Mouse (Mus musculus) CH12.LX (cell line): ENCODE measurements around the gene Dact3. TPM values are rescaled to one million over a fixed set of nuclear protein-coding genes. Genes with fewer than 3 reads are reported as not detected.

Experiments used
- DNase-seq: peaks from one replicate; pipeline ENCODE4 v3.0.0-alpha.2; 2013; ENCODE audit errors: extremely low read depth
- H3K27ac ChIP-seq: 2 replicates; pipeline ENCODE4 v1.5.1; 2012; ENCODE audit warnings: low read depth, mild to moderate bottlenecking, control low read depth, moderate library complexity; ENCODE audit not compliant: insufficient read depth
- H3K27me3 ChIP-seq: replicated peaks from 2 replicates; pipeline ENCODE3; 2012; ENCODE audit warnings: inconsistent platforms
- H3K36me3 ChIP-seq, 2 experiments: replicated peaks in 1 of 2; 2 replicates each; pipeline versions ENCODE3 to v1.6.1; 2012; ENCODE audit warnings: inconsistent platforms in 1 of 2, low read length in 1 of 2, mild to moderate bottlenecking in 1 of 2, mixed read lengths in 1 of 2, moderate library complexity in 1 of 2; ENCODE audit not compliant: control insufficient read depth in 1 of 2, insufficient read depth in 1 of 2
- H3K4me1 ChIP-seq, 2 experiments: 2 replicates each; pipeline ENCODE4 v1.6.1; 2012; ENCODE audit warnings: inconsistent platforms in 1 of 2, moderate library complexity in 1 of 2; ENCODE audit not compliant: insufficient read depth in 2 of 2, control insufficient read depth in 1 of 2
- H3K4me2 ChIP-seq: 2 replicates; pipeline ENCODE4 v1.6.1; 2012; ENCODE audit warnings: low read depth, mild to moderate bottlenecking, control low read depth; ENCODE audit not compliant: poor library complexity, insufficient read depth, severe bottlenecking
- H3K4me3 ChIP-seq, 3 experiments: fragments of 150-350 bp in 1 of 3; sonication (generic) in 1 of 3; replicated peaks in 1 of 3; 2 replicates each; pipeline versions ENCODE3 to v1.5.1; 2011 to 2012; ENCODE audit warnings: low read depth in 2 of 3, low read length in 2 of 3, mild to moderate bottlenecking in 2 of 3, moderate library complexity in 2 of 3, control low read depth in 1 of 3, improper control_type of control experiment in 1 of 3, inconsistent platforms in 1 of 3, mixed read lengths in 1 of 3; ENCODE audit not compliant: poor library complexity in 1 of 3
- H3K79me2 ChIP-seq: replicated peaks from 2 replicates; pipeline ENCODE4 v1.6.1; 2012; ENCODE audit warnings: mild to moderate bottlenecking, moderate library complexity; ENCODE audit not compliant: control insufficient read depth, poor library complexity, insufficient read depth, severe bottlenecking; ENCODE audit errors: extremely low read depth
- H3K9ac ChIP-seq: 2 replicates; pipeline ENCODE4 v1.6.1; 2012; ENCODE audit warnings: low read depth, mild to moderate bottlenecking, control low read depth, moderate library complexity; ENCODE audit not compliant: insufficient read depth
- H3K9me3 ChIP-seq: replicated peaks from 2 replicates; pipeline ENCODE3; 2012; ENCODE audit warnings: low read length, inconsistent platforms, mixed read lengths
- BHLHE40 ChIP-seq: IDR thresholded peaks from 2 replicates; pipeline ENCODE4 v1.6.1; 2011; ENCODE audit warnings: mild to moderate bottlenecking, low read depth, low read length, improper control_type of control experiment
- CHD1 ChIP-seq: IDR thresholded peaks from 2 replicates; pipeline ENCODE4 v1.6.1; 2012; ENCODE audit warnings: low read depth, low read length, improper control_type of control experiment, inconsistent platforms
- CHD2 ChIP-seq: IDR thresholded peaks from 2 replicates; pipeline ENCODE4 v1.6.1; 2011; ENCODE audit warnings: low read length, improper control_type of control experiment
- ETS1 ChIP-seq: conservative IDR thresholded peaks from 2 replicates; pipeline ENCODE4 v1.6.1; 2012; ENCODE audit warnings: low read depth, mild to moderate bottlenecking, inconsistent platforms, low read length, improper control_type of control experiment, moderate library complexity
- GABPA ChIP-seq: IDR thresholded peaks from 2 replicates; pipeline ENCODE4 v1.6.1; 2012; ENCODE audit warnings: low read depth, low read length, improper control_type of control experiment, inconsistent platforms; ENCODE audit not compliant: insufficient replicate concordance
- JUN ChIP-seq: IDR thresholded peaks from 2 replicates; pipeline ENCODE4 v1.6.1; 2011; ENCODE audit warnings: low read depth, mild to moderate bottlenecking, low read length, improper control_type of control experiment, moderate library complexity; ENCODE audit not compliant: insufficient read depth
- JUND ChIP-seq: conservative IDR thresholded peaks from 2 replicates; pipeline ENCODE4 v1.6.1; 2011; ENCODE audit warnings: low read depth, low read length, improper control_type of control experiment
- KAT2A ChIP-seq: IDR thresholded peaks from 2 replicates; pipeline ENCODE4 v1.6.1; 2012; ENCODE audit warnings: low read length, improper control_type of control experiment, inconsistent platforms; ENCODE audit not compliant: insufficient replicate concordance
- MAFK ChIP-seq: IDR thresholded peaks from 2 replicates; pipeline ENCODE4 v1.6.1; 2011; ENCODE audit warnings: low read length, improper control_type of control experiment; ENCODE audit not compliant: insufficient replicate concordance
- MAX ChIP-seq: IDR thresholded peaks from 2 replicates; pipeline ENCODE4 v1.6.1; 2011; ENCODE audit warnings: low read length, improper control_type of control experiment
- MAZ ChIP-seq: IDR thresholded peaks from 2 replicates; pipeline ENCODE4 v1.6.1; 2012; ENCODE audit warnings: low read depth, mild to moderate bottlenecking, inconsistent platforms, low read length, improper control_type of control experiment, moderate library complexity
- MEF2A ChIP-seq: IDR thresholded peaks from 2 replicates; pipeline ENCODE4 v1.6.1; 2014; ENCODE audit warnings: low read depth, mild to moderate bottlenecking, inconsistent platforms, low read length, improper control_type of control experiment, borderline replicate concordance
- MYC ChIP-seq: IDR thresholded peaks from 2 replicates; pipeline ENCODE4 v1.6.1; 2011; ENCODE audit warnings: low read depth, mild to moderate bottlenecking, improper control_type of control experiment, low read length
- NRF1 ChIP-seq: IDR thresholded peaks from 2 replicates; pipeline ENCODE4 v1.6.1; 2014; ENCODE audit warnings: low read depth, mild to moderate bottlenecking, inconsistent platforms, low read length, improper control_type of control experiment, moderate library complexity
- PAX5 ChIP-seq: IDR thresholded peaks from 2 replicates; pipeline ENCODE4 v1.6.1; 2012; ENCODE audit warnings: low read length, inconsistent platforms, mixed read lengths
- POLR2A ChIP-seq: IDR thresholded peaks from 2 replicates; pipeline ENCODE4 v1.6.1; 2011; ENCODE audit warnings: low read depth, mild to moderate bottlenecking, improper control_type of control experiment, low read length
- POLR2AphosphoS2 ChIP-seq: IDR thresholded peaks from 2 replicates; pipeline ENCODE4 v1.6.1; 2011; ENCODE audit warnings: low read depth, low read length, improper control_type of control experiment
- SMC3 ChIP-seq: IDR thresholded peaks from 2 replicates; pipeline ENCODE4 v1.6.1; 2011; ENCODE audit warnings: low read depth, low read length, improper control_type of control experiment
- TBP ChIP-seq: conservative IDR thresholded peaks from 2 replicates; pipeline ENCODE4 v1.6.1; 2011; ENCODE audit warnings: low read depth, low read length, improper control_type of control experiment
- TCF12 ChIP-seq: IDR thresholded peaks from 2 replicates; pipeline ENCODE4 v1.6.1; 2014; ENCODE audit warnings: low read depth, mild to moderate bottlenecking, inconsistent platforms, low read length, improper control_type of control experiment
- UBTF ChIP-seq: IDR thresholded peaks from 2 replicates; pipeline ENCODE4 v1.6.1; 2012; ENCODE audit warnings: low read depth, mild to moderate bottlenecking, inconsistent platforms, low read length, improper control_type of control experiment, moderate library complexity
- ZKSCAN1 ChIP-seq: IDR thresholded peaks from 2 replicates; pipeline ENCODE4 v1.6.1; 2012; ENCODE audit warnings: low read depth, inconsistent platforms, low read length, improper control_type of control experiment, borderline replicate concordance
- ZNF384 ChIP-seq: IDR thresholded peaks from 2 replicates; pipeline ENCODE4 v1.6.1; 2012; ENCODE audit warnings: low read depth, low read length, improper control_type of control experiment, inconsistent platforms
- dilution Hi-C: fragments of 300-500 bp; cut with MboI; formaldehyde crosslinking; loops from 2 replicates; pipeline ENCODE4 v1.14.3; 2020; ENCODE audit warnings: low sequenced_read_pairs; ENCODE audit not compliant: extremely low pct_unique_long_range_greater_than_20kb, extremely low pct_ligation_motif_present
- in situ Hi-C: fragments of 300-500 bp; cut with MboI; formaldehyde crosslinking; loops from 3 replicates; pipeline ENCODE4 v1.14.3; 2019; ENCODE audit warnings: low sequenced_read_pairs, low pct_ligation_motif_present, low pct_unique_long_range_greater_than_20kb, mixed read lengths
- polyA plus RNA-seq: library from polyadenylated mRNA; unstranded; fragments of >175 nt; gene quantifications from 2 replicates; pipeline ENCODE4 v1.2.1, GENCODE M21; 2012; ENCODE audit warnings: low read depth; ENCODE audit not compliant: insufficient read length
- total RNA-seq, 2 experiments: library from RNA; depleted of rRNA; stranded (reverse); fragments of 300-350 nt in 1 of 2; fragments of >200 nt in 1 of 2; gene quantifications; 2 replicates each; pipeline ENCODE4 v1.2.3; 2012 to 2014

Gene Dact3
- total and polyA plus RNA-seq, 3 experiments: 3.5 to 12.0 (median 5.1) TPM

DNA sequence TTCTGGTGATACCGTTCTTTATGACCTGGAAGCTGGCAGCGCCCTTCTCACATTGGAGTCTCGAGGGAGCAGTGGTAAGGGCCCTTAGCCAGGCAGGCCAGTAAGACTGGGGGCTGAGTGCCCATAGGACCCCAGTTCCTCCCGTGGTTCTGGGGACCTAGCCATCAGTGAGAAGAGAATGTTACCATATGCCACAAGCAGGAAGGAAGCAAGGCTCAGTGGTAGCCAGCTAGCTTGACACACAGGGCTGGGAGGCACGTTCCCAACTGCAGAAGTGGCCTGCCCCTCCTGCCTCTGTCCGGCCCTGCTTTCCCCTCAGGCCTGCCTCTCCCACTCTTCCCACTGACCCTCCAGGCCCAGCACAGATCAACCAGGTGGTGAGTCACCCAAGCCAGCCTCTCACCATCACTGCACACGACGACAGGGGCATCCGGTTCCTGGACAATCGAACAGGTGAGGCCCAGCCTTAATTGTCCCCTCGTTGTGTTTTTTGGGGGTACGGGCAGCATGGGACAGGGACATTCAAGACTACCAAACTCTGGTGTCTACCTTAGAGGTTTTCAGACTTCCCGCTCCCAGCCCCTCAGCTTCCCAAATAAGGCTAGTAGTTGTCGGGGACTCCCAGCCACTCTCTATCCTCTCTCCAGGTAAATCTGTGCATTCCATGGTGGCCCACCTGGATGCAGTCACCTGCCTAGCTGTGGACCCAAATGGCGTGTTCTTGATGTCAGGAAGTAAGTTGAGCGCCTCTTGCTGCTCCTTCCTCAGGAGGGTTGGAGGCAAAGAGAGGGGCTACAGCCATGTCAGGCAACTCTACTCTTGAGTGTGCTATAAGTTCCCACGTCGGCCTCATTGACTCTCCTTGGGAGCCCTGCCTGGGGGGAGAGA lies 37.0 kb upstream of the Dact3 start:
- TF ChIP-seq BHLHE40 (no peak), MYC (no peak), JUN (no peak)
- TF ChIP-seq, all 38 proteins: peak for 0

GRCm38 (mm10) chr7:16838804-16839426 lies 36.2 kb upstream of the Dact3 start:
- DNase-seq: no peak
- Histone ChIP-seq H3K27me3 (no peaks in the 10 kb centered on the region), H3K79me2 (peaks cover 10% of the 10 kb centered on the region), H3K9ac (no peak overlapping the region), H3K27ac (no peak overlapping the region), H3K9me3 (no peaks in the 10 kb centered on the region), H3K4me2 (no peak overlapping the region), H3K4me3 (no peak overlapping the region), H3K36me3 (peaks cover 54 to 68% of the 10 kb centered on the region in 2 experiments), H3K4me1 (peaks cover 24 to 46% of the 10 kb centered on the region in 2 experiments)
- in situ Hi-C loops (no loop called here), dilution Hi-C loops (no loop called here)
- TF ChIP-seq UBTF (no peak), ZNF384 (no peak), ETS1 (no peak), CHD2 (no peak), PAX5 (no peak), GABPA (no peak), JUND (no peak), MAFK (no peak), SMC3 (no peak), POLR2A (no peak), ZKSCAN1 (no peak), CHD1 (no peak), TCF12 (no peak), MEF2A (no peak), TBP (no peak), KAT2A (no peak), NRF1 (no peak), MAZ (no peak), MAX (no peak), POLR2AphosphoS2 (no peak)

More for the DNA sequence above, 37.0 kb upstream of the Dact3 start:
- Histone ChIP-seq H3K4me3 (no peak overlapping the region), H3K9ac (no peak overlapping the region), H3K4me2 (no peak overlapping the region), H3K27me3 (no peaks in the 10 kb centered on the region), H3K79me2 (0 out of 2 replicates have a peak, but pooled peaks cover 3% of the 10 kb centered on the region), H3K9me3 (no peaks in the 10 kb centered on the region), H3K27ac (no peak overlapping the region), H3K36me3 (peaks cover 59 to 75% of the 10 kb centered on the region in 2 experiments), H3K4me1 (peaks cover 24 to 46% of the 10 kb centered on the region in 2 experiments)
- no peak for DNase-seq
- dilution Hi-C loops: no loop called here
- in situ Hi-C loops: no loop called here
